Mouse (Mus musculus): Measurements from ENCODE around the gene Tacstd2.

GRCm38 (mm10) chr6:67491755-67492154 is 43.8 kb downstream of the Tacstd2 start, which contains the start of gene Il23r:
- no peak for TF ChIP-seq MYC (IDR thresholded peaks at IDR 0.05; ENCODE audit: low read depth, low read length)
- no peak for TF ChIP-seq JUN (IDR thresholded peaks at IDR 0.05; ENCODE audit: insufficient read depth, low read depth, low read length)
- no peak for TF ChIP-seq CTCF (conservative IDR thresholded peaks at IDR 0.05 in 1 of 2, IDR thresholded peaks at IDR 0.05 in 1 of 2; ENCODE audit: low read depth in 2 of 2, low read length in 2 of 2)
- no peak for TF ChIP-seq E2F4 (IDR thresholded peaks at IDR 0.05; ENCODE audit: insufficient replicate concordance, low read depth, low read length)
- TF ChIP-seq POLR2A (IDR thresholded peaks at IDR 0.05; ENCODE audit: low read depth, low read length) = no peak
- no peak for TF ChIP-seq ZNF384 (IDR thresholded peaks at IDR 0.05; ENCODE audit: low read depth, low read length)
- no peak for TF ChIP-seq MAX (IDR thresholded peaks at IDR 0.05; ENCODE audit: low read length)
- no peak for TF ChIP-seq UBTF (IDR thresholded peaks at IDR 0.05; ENCODE audit: low read depth, low read length)
- TF ChIP-seq POLR2AphosphoS2 (IDR thresholded peaks at IDR 0.05; ENCODE audit: low read depth, low read length) = no peak
